Mouse (Mus musculus): ENCODE measurements around the gene Pth. TPM values are rescaled to one million over a fixed set of nuclear protein-coding genes. Genes with fewer than 3 reads are reported as not detected.

Pth gene
- polyA plus RNA-seq, 1 experiment from 2014 or later, result not detected

- Histone ChIP-seq H3K9me3 (ENCODE audit: low read length) (no peaks in the 10 kb centered on the region), H3K36me3 (replicated peaks; ENCODE audit: insufficient read depth, low read length) (no peaks in the 10 kb centered on the region), H3K4me3 (ENCODE audit: low read depth, low read length) (no peak overlapping the region), H3K27me3 (ENCODE audit: insufficient read depth, low read length) (no peaks in the 10 kb centered on the region), H3K9ac (replicated peaks) (no peak overlapping the region), H3K4me1 (ENCODE audit: insufficient read depth) (no peaks in the 10 kb centered on the region), H3K27ac (ENCODE audit: low read depth) (no peak overlapping the region), H3K4me2 (ENCODE audit: low read depth, low read length) (no peak overlapping the region)
- DNase-seq (no peak), ATAC-seq (peak; percentile 44; the same call in 1 of the 2 replicates)
- 55% methylated on average over 1 of the region's 1 CpGs for WGBS (ENCODE audit: insufficient replicate concordance)
- TF ChIP-seq EP300 (IDR thresholded peaks at IDR 0.05; ENCODE audit: low read depth) (no peak), CTCF (IDR thresholded peaks at IDR 0.05; ENCODE audit: low read depth) (no peak)
Measured at GRCm38 (mm10) chr7:113349089-113349488, 39.3 kb downstream of the Pth start.

GRCm38 (mm10) chr7:113347694-113348093 lies 40.7 kb downstream of the Pth start:
- 90% methylated on average over 2 of the region's 2 CpGs for WGBS (ENCODE audit: insufficient replicate concordance)
- TF ChIP-seq CTCF (IDR thresholded peaks at IDR 0.05; ENCODE audit: low read depth) (no peak), EP300 (IDR thresholded peaks at IDR 0.05; ENCODE audit: low read depth) (no peak)

GRCm38 (mm10) chr7:113347271-113347670 lies 41.1 kb downstream of the Pth start:
- H3K9ac ChIP-seq (replicated peaks), result no peak overlapping the region
- TF ChIP-seq CTCF (IDR thresholded peaks at IDR 0.05; ENCODE audit: low read depth), result no peak
- TF ChIP-seq EP300 (IDR thresholded peaks at IDR 0.05; ENCODE audit: low read depth), result no peak
- H3K4me3 ChIP-seq (ENCODE audit: low read depth, low read length), result no peak overlapping the region
- no peak overlapping the region for H3K27ac ChIP-seq (ENCODE audit: low read depth)
- H3K27me3 ChIP-seq (ENCODE audit: insufficient read depth, low read length), result no peaks in the 10 kb centered on the region
- H3K36me3 ChIP-seq (replicated peaks; ENCODE audit: insufficient read depth, low read length), result no peaks in the 10 kb centered on the region
- ATAC-seq (no peak), DNase-seq (no peak)
- no peaks in the 10 kb centered on the region for H3K9me3 ChIP-seq (ENCODE audit: low read length)
- H3K4me2 ChIP-seq (ENCODE audit: low read depth, low read length), result no peak overlapping the region
- WGBS (ENCODE audit: insufficient replicate concordance), result 53% methylated on average over 4 of the region's 4 CpGs
- H3K4me1 ChIP-seq (ENCODE audit: insufficient read depth), result no peaks in the 10 kb centered on the region

More at GRCm38 (mm10) chr7:113347694-113348093, 40.7 kb downstream of the Pth start:
- no peak for DNase-seq
- no peaks in the 10 kb centered on the region for H3K4me1 ChIP-seq (ENCODE audit: insufficient read depth)
- H3K27me3 ChIP-seq (ENCODE audit: insufficient read depth, low read length), result no peaks in the 10 kb centered on the region
- ATAC-seq, result no peak
- H3K9me3 ChIP-seq (ENCODE audit: low read length), result no peaks in the 10 kb centered on the region
- no peak overlapping the region for H3K4me2 ChIP-seq (ENCODE audit: low read depth, low read length)
- no peak overlapping the region for H3K4me3 ChIP-seq (ENCODE audit: low read depth, low read length)
- H3K27ac ChIP-seq (ENCODE audit: low read depth), result no peak overlapping the region
- no peaks in the 10 kb centered on the region for H3K36me3 ChIP-seq (replicated peaks; ENCODE audit: insufficient read depth, low read length)
- H3K9ac ChIP-seq (replicated peaks), result no peak overlapping the region

Other genes with a start within 250 kb of the Pth start
- 7.0 and 8.9 TPM in 2 replicates for gene Arntl, start 181.1 kb downstream of the Pth start, polyA plus RNA-seq (2015; fragmentation: Nextera tagmentation; extraction: Ambion mirVana)
- gene Btbd10, start 19.2 kb downstream of the Pth start, polyA plus RNA-seq (2015; fragmentation: Nextera tagmentation; extraction: Ambion mirVana), result 4.6 and 5.2 TPM in 2 replicates
- gene Far1, start 125.3 kb upstream of the Pth start, polyA plus RNA-seq (2015; fragmentation: Nextera tagmentation; extraction: Ambion mirVana), result 10.9 and 13.2 TPM in 2 replicates